Mouse (Mus musculus): ENCODE results near the gene Ppp3cb. TPM values are rescaled to one million over a fixed set of nuclear protein-coding genes. Genes with fewer than 3 reads are reported as not detected.
"Not testable (repeated sequence)": the region's sequence is repeated elsewhere in the genome, so short reads cannot be mapped to it uniquely, and the experiment has no call there.

Gene Ppp3cb
- 79.6 and 89.0 TPM in 2 replicates for polyA plus RNA-seq (2015; fragmentation: Nextera tagmentation; extraction: Ambion mirVana)

DNA sequence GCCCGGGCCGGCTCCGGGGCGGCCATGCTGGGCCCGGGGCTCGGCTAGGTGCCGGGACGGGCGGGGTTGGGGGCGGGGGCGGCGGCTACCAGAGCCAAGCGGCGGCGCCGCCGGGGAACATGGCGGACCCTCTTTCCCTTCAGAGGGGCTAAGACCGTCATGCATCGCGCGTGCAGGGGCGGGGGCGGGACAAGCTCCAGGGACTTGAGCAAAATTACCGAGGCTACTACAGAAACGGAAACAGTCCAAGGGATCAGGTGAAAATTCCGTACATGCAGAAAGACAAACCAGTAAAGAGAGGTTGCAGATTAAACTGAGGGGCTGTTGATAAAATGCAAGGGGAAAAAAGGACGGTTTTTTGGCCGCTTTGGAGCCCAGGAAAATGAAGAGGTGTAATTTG, at the start of gene Ppp3cb:
TSS of gene Ppp3cb (minus strand) at position 159 of the 400 bp plus-strand sequence.
- Histone ChIP-seq H3K9ac (replicated peaks) (peak within 1 kb of the TSS; percentile 97), H3K27ac (replicated peaks) (peak within 1 kb of the TSS; percentile 94), H3K4me2 (replicated peaks) (peak within 1 kb of the TSS; percentile 55), H3K36me3 (peaks cover 21% of the 10 kb centered on the region), H3K4me1 (peaks cover 30% of the 10 kb centered on the region), H3K4me3 (peak within 1 kb of the TSS; percentile 98), H3K27me3 (no peaks in the 10 kb centered on the region), H3K9me3 (no peaks in the 10 kb centered on the region)
- WGBS: under 1% methylated on average over 26 of the region's 29 CpGs
- ATAC-seq (replicated peaks): peak; percentile 95

DNA sequence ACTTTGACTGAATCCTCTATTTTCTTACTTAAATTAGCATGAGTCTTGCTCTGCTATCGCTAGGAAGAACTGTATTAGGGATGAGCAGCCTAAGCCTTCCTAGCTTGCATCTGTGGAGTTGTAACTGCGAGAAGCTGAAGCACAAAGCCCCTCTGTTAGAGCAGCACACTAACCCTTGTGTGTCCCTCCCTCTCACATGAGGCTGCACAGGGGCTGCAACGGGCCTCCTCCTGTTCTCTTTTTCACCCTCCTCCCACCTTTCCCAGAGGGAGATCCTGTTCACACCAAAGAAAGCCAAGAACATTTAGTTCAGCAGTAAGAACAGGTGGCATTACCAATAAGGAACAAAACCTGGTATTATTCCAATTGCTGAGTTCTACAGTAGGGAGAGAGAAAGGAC, 49.4 kb upstream of the Ppp3cb start:
- 12% methylated on average over 3 of the region's 3 CpGs for WGBS
- no peak for ATAC-seq (replicated peaks)
- no peak overlapping the region for H3K9ac ChIP-seq (replicated peaks)

DNA sequence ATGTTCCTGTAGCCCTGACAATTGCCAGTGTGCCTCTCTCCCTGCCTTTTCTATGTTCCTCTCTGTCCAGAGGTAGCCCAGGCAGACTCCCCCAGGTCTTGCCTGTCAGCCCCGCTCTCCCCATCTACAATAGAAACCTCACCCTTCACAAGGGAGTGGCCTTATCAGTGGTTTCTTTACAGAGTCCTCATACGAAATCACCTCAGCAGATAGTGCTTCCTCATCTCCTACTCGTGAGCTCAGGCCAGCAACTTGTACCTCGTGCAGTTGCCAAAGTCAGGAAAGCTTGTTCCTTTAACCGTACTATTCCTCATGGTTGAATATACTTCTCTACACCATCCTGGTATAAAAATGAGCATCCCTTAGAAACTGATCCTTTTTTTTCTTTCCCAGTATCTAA, 41.1 kb upstream of the Ppp3cb start:
- Histone ChIP-seq H3K9me3 (no peaks in the 10 kb centered on the region), H3K4me3 (no peak overlapping the region), H3K36me3 (peaks cover 5% of the 10 kb centered on the region), H3K9ac (replicated peaks) (no peak overlapping the region), H3K27me3 (no peaks in the 10 kb centered on the region), H3K27ac (replicated peaks) (no peak overlapping the region), H3K4me2 (replicated peaks) (no peak overlapping the region), H3K4me1 (no peaks in the 10 kb centered on the region)
- WGBS: 92% methylated on average over 5 of the region's 5 CpGs
- no peak for ATAC-seq (replicated peaks)

More for the DNA sequence above, 49.4 kb upstream of the Ppp3cb start:
- Histone ChIP-seq H3K4me2 (replicated peaks) (no peak overlapping the region), H3K27me3 (no peaks in the 10 kb centered on the region), H3K36me3 (no peaks in the 10 kb centered on the region), H3K27ac (replicated peaks) (no peak overlapping the region), H3K9me3 (no peaks in the 10 kb centered on the region), H3K4me3 (no peak overlapping the region), H3K4me1 (peaks cover 8% of the 10 kb centered on the region; the same call in 1 of the 2 replicates)

DNA sequence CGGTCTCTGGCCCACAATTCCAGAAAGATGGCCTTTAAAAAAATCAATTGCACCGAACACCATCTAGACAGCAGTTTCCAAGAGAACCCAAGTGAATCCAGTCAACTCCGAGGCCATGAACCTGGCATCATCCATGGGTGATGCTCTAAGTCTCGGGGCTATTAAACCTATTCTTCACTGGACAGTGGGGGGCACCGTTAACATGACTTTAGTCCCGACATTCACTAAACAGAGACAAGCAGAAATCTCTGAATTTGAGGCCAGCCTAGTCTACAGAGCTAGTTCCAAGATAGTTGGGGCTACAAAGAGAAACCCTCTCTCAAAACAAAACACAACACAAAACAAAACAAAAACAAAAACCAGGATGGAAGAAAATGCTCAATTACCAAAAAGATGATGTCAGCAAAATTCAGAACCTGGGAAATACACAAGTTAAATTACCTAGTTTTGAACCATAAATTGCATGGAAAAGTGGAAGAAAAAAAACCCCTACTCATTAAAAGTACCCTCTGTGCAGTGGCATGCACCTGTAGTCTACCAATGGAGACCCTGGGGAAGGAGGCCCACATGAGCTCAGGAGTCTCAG, 32.5 kb upstream of the Ppp3cb start:
- no peak for ATAC-seq (replicated peaks)
- no peak overlapping the region for H3K4me2 ChIP-seq (replicated peaks)
- 67% methylated on average over 6 of the region's 6 CpGs for WGBS

DNA sequence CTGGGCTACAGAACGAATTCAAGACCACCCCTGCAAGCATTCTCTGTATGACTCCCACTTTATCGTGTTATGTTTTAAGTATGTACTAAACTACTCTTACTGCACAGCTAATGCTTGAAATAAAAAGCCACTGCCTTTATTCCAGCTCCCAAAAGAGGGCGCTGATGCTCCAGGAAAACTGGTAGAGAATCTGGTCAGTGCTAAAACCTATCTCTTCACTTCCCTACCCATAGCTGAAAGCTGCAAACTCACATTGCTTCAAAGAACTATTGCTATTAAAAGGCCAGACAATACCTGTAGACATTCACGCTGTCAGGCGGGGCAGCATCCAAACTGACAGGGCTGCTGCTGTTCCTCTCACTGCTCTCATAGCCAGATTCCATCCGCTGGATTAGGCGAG, 29.8 kb upstream of the Ppp3cb start:
- Histone ChIP-seq H3K27ac (replicated peaks) (no peak overlapping the region), H3K27me3 (no peaks in the 10 kb centered on the region), H3K36me3 (peaks cover 24% of the 10 kb centered on the region), H3K4me3 (no peak overlapping the region), H3K9me3 (no peaks in the 10 kb centered on the region), H3K9ac (replicated peaks) (no peak overlapping the region), H3K4me2 (replicated peaks) (no peak overlapping the region), H3K4me1 (no peaks in the 10 kb centered on the region)
- peak; percentile 23; the same call in 1 of the 2 replicates for ATAC-seq (replicated peaks)
- 42% methylated on average over 7 of the region's 7 CpGs for WGBS

More for the DNA sequence above, 32.5 kb upstream of the Ppp3cb start:
- Histone ChIP-seq H3K4me3 (no peak overlapping the region), H3K27ac (replicated peaks) (no peak overlapping the region), H3K9me3 (no peaks in the 10 kb centered on the region), H3K4me1 (no peaks in the 10 kb centered on the region), H3K9ac (replicated peaks) (no peak overlapping the region), H3K36me3 (peaks cover 26% of the 10 kb centered on the region), H3K27me3 (no peaks in the 10 kb centered on the region)

DNA sequence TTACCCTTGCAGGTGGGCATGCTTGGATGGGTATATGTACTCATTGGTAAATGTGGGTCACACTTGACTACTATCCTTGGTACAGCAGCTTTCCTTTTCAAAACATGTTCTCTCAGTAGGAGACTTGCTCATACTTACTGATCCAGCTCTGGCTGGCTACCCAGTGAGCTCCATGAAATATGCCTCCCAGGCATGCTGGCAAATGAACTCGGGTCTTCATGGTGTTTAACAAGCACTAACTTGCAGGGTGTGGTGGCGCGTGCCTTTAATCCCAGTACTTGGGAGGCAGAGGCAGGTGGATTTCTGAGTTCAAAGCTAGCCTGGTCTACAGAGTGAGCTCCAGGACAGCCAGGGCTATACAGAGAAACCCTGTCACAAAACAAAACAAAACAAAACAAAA, 26.8 kb upstream of the Ppp3cb start:
- WGBS: 92% methylated on average over 3 of the region's 3 CpGs
- H3K4me1 ChIP-seq; H3K4me2 ChIP-seq (replicated peaks); H3K9ac ChIP-seq (replicated peaks); H3K4me3 ChIP-seq; H3K27ac ChIP-seq (replicated peaks); H3K9me3 ChIP-seq; ATAC-seq (replicated peaks); H3K27me3 ChIP-seq: not testable (repeated sequence)
- H3K36me3 ChIP-seq: peaks cover 40% of the 10 kb centered on the region

DNA sequence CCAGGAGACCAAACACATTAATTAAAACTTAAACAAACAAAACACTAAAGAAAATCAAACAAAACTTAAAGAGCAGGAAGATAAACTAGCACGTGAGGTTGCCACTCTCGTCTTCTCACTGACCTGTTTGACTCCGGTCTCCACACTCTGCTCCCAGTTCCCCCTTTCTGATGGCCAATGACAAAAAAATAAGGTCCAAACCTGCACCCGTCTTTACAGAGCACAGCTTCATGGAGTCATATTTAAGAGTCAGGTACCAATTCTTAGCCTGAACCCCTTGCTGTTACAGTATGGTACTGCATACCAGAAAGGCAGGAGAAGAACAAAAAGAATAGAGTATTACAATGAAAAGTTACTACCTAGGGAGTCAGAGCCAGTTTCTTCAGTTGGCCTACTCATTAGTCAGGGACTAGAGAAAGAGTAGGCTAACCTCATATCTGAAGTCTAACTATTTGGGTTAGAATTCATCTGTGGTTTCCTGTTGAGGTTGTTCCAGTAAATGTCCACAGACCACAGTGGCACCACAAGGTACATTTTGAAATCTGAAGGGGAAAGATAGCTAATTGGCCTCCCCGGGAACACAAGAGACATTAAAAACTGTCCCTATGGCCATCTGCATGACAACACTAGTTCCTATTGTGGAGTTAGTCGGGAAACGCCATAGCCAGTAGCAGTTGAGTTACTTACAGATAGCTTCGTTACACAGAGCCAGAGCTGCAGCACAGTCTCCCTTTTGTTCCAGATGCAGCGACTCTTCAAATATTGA, 19.1 kb upstream of the Ppp3cb start:
- Histone ChIP-seq H3K4me1 (no peaks in the 10 kb centered on the region), H3K27ac (replicated peaks) (no peak overlapping the region), H3K9ac (replicated peaks) (no peak overlapping the region), H3K4me2 (replicated peaks) (no peak overlapping the region), H3K4me3 (no peak overlapping the region), H3K27me3 (no peaks in the 10 kb centered on the region), H3K36me3 (peaks cover 56% of the 10 kb centered on the region), H3K9me3 (no peaks in the 10 kb centered on the region)
- ATAC-seq (replicated peaks): no peak
- 75% methylated on average over 9 of the region's 9 CpGs for WGBS

DNA sequence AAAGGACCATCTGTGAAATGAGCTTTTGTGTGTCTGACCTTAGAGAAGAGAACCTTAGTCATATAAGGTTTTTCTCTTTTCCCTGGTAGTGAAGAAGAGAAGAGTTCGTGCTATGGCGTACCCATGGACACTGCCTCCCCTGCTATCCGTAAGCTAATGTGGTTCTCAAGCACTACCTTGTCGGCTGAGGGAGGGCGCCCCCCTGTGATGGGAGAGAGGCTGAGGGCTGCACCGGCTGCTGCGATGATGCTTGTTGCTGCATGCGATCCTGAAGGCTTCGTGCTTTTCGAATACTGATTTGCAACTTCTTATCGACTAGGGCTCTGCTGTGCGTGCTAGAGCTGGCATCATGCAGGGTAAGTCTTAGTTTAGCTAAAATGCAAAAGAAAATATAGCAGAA, 18.3 kb upstream of the Ppp3cb start:
- H3K27ac ChIP-seq (replicated peaks): no peak overlapping the region
- H3K36me3 ChIP-seq: peaks cover 52% of the 10 kb centered on the region
- H3K4me1 ChIP-seq: no peaks in the 10 kb centered on the region
- ATAC-seq (replicated peaks): no peak
- no peak overlapping the region for H3K4me3 ChIP-seq
- H3K27me3 ChIP-seq: no peaks in the 10 kb centered on the region
- H3K9me3 ChIP-seq: no peaks in the 10 kb centered on the region
- H3K9ac ChIP-seq (replicated peaks): no peak overlapping the region
- no peak overlapping the region for H3K4me2 ChIP-seq (replicated peaks)
- 67% methylated on average over 12 of the region's 12 CpGs for WGBS

DNA sequence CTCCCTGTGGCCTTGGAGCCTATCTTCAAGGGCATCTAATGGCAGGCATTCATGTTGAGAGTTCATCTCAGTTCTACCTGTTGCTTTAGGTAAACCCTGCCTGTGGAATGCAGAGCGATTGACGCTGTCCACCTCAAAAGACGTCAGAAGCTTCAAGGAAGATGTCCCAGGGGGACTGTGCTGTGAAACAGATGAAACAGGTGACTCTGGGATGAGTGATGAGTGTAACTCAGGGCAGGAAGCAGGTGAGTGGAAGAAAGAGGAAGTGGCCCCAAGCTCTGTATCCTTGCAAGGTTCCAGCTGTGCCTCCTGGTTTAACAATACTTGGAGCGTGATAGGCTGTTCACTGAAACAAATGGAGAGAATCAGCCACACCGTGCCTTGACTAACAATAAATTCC, 15.5 kb upstream of the Ppp3cb start:
- Histone ChIP-seq H3K4me2 (replicated peaks) (no peak overlapping the region), H3K9me3 (no peaks in the 10 kb centered on the region), H3K4me1 (no peaks in the 10 kb centered on the region), H3K4me3 (no peak overlapping the region), H3K36me3 (peaks cover 52% of the 10 kb centered on the region), H3K27ac (replicated peaks) (no peak overlapping the region), H3K9ac (replicated peaks) (no peak overlapping the region), H3K27me3 (no peaks in the 10 kb centered on the region)
- WGBS: 92% methylated on average over 5 of the region's 5 CpGs
- ATAC-seq (replicated peaks): no peak

DNA sequence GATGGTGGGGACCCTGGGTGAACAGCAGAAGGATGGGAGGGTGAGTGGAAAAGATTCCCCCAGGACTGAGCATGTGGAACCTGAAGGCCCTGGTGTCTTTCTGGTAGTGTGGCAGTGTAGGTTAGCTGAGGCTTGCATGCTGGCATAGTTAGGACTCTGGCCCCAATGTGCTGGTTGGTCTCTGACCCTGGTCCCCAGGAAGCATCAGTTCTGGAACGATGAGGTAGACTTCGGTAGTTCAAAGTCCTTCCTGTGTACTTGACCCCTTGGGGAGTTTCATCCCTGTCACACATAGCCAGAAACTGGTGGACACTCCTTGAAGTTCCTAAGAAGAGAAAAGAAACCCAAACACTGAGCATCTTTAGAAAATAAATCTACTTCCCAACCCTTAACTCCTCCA, 3.8 kb upstream of the Ppp3cb start:
- Histone ChIP-seq H3K36me3 (peaks cover 24% of the 10 kb centered on the region), H3K27me3 (no peaks in the 10 kb centered on the region), H3K4me2 (replicated peaks) (no peak overlapping the region), H3K9ac (replicated peaks) (no peak overlapping the region), H3K4me3 (no peak overlapping the region), H3K4me1 (peaks cover 7% of the 10 kb centered on the region), H3K9me3 (no peaks in the 10 kb centered on the region), H3K27ac (replicated peaks) (no peak overlapping the region)
- WGBS: 91% methylated on average over 2 of the region's 2 CpGs
- ATAC-seq (replicated peaks): no peak

DNA sequence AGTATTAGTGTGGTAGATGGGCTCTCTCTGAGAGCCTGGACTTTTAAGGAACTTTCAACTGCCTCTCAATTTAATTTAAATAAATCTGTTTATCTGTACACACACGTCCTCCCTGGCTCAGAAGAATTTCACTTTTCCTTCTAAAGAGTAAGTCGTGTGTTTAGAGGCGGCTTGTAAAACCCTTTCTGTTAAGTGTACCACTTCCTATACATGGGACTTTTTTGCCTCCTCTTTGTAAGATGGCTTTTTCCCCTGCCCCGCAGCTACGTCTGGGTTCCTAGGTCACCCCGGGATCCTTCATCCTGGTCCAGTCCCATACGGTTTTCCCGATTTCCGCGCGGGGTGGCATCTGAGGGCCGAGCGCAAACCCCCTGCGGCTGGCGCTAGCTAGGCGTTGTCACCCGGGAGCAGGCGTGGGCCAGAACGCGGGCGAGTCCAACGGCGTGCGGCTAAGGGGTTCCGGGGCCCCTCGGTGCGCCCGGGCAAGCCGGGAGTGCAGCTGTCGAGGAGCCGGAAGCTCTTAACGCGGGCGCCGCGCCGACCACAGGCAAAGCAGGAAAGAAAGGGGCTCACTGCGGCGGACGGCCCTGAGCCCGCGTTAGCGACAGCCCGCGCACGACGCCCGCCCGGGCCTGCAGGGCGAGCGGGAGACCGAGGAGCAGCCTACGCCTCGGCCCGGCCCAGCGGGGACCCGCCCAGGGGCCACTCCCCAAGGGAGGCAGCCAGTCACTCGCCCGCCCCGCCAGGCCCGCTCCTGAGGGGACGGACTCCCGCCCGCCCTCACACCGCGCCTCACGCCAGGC, 643 bp downstream of the Ppp3cb start:
- no peaks in the 10 kb centered on the region for H3K9me3 ChIP-seq
- H3K27me3 ChIP-seq: no peaks in the 10 kb centered on the region
- peaks cover 18% of the 10 kb centered on the region for H3K36me3 ChIP-seq
- peak overlapping the region; percentile 98 for H3K4me3 ChIP-seq
- peaks cover 30% of the 10 kb centered on the region for H3K4me1 ChIP-seq
- peak overlapping the region; percentile 94 for H3K27ac ChIP-seq (replicated peaks)
- under 1% methylated on average over 53 of the region's 67 CpGs for WGBS
- H3K9ac ChIP-seq (replicated peaks): peak overlapping the region; percentile 97
- H3K4me2 ChIP-seq (replicated peaks): peak overlapping the region; percentile 55
- ATAC-seq (replicated peaks): peak; percentile 97

All from forebrain, embryonic 15.5 days (tissue).